Mouse (Mus musculus) adrenal gland, postnatal 10 days (tissue): ENCODE results near the gene Rfc1. TPM values are rescaled to one million over a fixed set of nuclear protein-coding genes. Genes with fewer than 3 reads are reported as not detected.

ENCODE experiments used
- DNase-seq: peaks from one replicate; pipeline ENCODE4 v3.0.0; 2021; ENCODE audit warnings: mixed read lengths
- long read RNA-seq, 2 experiments: library from polyadenylated mRNA; stranded (forward); transcript quantifications; one replicate each; pipeline ENCODE4 v2.0.0; 2021
- total RNA-seq, 2 experiments: library from RNA; stranded (reverse); gene quantifications; 2 replicates each; pipeline ENCODE4 v1.2.3; 2021

The Rfc1 gene
- total RNA-seq: 10 to 100 TPM; 47.7 to 50.2 TPM
- long read RNA-seq, experiment 1, full-length matches to known transcripts: 3 of 24 reads
- long read RNA-seq, experiment 1, partial matches to known transcripts: 18 of 24 reads
- long read RNA-seq, experiment 1, other reads (novel, unspliced or antisense): 3 of 24 reads
- long read RNA-seq, experiment 2, full-length matches to known transcripts: 29 of 50 reads
- long read RNA-seq, experiment 2, partial matches to known transcripts: 8 of 50 reads
- long read RNA-seq, experiment 2, other reads (novel, unspliced or antisense): 13 of 50 reads

DNA sequence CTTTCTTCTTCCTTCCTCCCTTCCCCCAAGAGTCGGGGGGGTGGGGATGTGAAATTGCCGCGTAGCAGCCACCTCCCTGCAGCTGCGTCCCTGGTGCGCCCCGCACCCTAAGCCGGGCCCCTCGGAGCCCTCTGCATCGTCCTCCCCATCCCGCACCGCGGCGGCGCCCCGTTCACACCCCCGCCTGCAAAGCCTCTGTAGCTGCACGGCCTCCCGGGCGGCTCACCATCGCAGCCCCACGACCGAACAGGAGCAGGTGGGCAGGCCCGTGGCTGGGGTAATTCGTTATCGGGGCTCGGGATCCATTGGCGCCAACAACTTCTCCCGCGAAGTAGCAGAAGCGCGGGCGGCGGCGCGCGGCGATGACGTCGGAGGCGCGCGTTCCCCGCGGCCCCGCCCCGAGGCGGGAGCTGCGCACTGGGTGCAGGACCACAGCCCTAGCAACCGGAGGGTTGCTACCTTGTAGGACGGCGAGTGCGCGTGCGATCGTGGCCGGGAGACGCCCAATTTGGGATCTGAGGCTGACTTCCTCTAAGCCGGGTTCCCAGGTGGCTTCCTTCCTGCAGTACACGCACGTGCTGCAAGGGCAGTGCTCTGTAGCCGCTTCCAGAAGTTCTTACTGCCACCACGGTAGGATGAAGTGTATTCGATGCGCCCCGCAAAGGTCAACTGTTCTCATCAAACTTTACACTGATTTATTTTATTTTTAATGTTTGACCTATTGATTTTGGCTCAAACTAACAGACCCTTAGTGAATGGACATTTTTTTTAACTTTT is at the start of gene Rfc1:
TSS of gene Rfc1 (minus strand) at position 373 of the 777 bp plus-strand sequence.
- peak; percentile 92 for DNase-seq

GRCm38 (mm10) chr5:65374746-65375145 is 39.3 kb upstream of the Rfc1 start:
- DNase-seq: peak; percentile 26

GRCm38 (mm10) chr5:65371551-65371950 is 36.1 kb upstream of the Rfc1 start:
- no peak for DNase-seq

DNA sequence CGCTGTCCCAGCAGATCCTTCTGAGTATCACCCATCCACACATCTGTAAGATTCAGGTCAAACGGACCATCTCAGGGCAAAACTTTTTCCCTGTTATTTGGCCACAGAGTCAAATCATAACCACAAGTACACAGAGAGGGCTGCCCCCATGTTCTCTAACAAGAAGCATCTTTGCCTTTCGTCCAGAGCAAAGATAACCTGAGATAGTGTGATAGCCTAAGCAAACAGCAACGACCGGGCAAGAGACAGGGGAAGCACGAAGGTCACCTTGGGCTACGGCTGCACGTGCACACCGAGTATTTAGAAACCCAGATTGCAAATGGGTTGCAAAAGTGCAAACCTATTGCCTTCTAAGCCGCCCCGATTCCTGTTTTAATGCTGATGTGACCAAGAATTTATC is 32.4 kb upstream of the Rfc1 start:
- no peak for DNase-seq

- DNase-seq: no peak
These were observed 22.3 kb upstream of the Rfc1 start for GRCm38 (mm10) chr5:65357771-65358170.

DNA sequence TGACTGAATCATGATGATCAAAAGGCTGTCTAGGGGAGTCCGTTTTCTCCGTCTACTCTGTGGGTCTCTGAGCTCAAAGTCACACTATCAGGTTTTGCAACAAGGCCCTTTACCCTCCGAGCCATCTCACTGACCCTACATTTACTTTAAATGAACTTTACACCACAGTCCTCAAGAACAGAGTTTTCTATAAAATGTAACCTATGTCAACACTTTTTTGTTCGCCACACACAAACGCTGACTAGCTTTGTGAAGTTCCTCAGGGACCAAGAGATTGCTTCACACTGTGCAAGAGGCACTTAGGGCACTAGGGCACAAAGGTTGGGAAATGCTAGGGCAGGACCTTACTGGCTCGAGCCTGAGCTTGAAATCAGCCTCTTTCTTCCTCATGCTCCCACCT is 21.4 kb upstream of the Rfc1 start:
- peak; percentile 69 for DNase-seq

DNA sequence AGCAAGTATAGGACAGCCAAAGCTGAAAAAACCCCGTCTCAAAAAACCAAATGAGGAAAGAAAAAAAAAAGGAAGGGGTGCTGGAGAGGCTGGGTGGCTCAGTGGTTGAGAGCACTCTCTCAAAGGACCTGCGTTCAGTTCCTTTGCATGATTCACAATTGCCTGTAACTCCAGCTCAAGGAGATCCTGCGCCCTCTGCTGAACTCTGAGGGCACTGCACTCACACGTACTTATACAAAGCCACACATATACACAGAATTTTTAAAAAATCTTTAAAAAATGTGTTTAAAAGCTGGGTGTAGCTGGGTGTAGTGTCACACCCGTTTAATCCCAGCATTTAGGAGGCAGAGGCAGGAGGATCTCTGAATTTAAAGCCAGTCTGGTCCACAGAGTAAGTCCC is 19.5 kb upstream of the Rfc1 start:
- DNase-seq: no peak

DNA sequence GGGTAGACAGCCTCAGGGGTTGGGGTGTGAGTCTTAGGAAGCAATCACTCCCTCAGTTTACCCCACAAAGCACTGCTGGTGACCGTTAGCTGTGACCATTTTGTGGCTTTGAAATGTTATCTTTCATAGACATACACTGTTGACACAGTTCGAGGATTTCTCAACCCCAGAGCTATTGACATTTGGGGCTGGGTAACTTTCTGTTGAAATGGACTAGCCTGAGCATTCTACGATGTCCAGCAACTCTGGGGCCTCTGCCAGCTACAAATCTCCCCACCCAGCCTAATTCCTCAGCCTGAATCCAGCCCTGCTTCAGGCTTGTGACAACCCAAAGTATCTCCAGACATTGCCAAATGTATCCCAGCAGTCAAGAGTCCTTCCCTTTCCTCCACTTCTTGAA is 18.6 kb upstream of the Rfc1 start:
- DNase-seq: peak; percentile 58

DNA sequence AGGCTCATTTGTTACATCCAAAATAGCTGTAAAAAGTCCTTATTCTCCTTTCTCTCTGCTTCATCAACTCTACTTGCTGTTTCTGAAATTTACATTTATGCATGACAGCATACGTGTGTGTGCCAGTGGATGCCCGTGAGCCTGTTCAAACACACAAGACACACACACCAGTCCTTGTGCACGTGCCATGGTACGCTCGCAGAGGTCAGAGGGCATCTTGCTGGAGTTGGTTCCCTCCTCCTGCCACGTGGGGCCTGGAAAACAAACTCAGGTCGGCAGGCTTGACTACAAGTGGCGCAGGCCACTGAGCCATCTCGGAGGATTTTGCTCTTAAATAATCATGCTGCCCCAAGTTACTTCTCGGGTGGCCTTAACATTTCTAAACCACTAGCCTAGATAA is 15.0 kb upstream of the Rfc1 start:
- peak; percentile 67 for DNase-seq

DNA sequence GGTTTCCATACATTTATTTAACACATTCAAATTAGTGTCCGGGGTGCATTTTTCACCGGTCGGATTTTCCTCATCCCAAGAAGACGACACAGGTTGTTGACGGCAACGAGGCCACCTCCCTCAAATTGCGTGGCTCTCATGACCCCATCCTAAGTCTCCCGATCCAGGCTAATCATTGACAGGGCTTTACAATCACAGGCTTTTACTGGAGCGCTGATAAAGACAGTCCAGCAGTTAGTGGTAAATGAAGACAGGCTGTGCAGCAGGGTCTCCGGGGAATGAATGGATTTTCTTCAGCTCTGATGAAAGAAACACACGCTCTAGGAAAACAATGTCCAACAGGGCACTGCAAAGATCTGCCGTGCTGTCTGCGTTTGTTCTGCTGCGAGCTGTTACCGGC is 12.7 kb upstream of the Rfc1 start, which contains the start of gene Klb:
TSS of gene Klb (plus strand) at position 147 of the 400 bp plus-strand sequence.
- DNase-seq: no peak

DNA sequence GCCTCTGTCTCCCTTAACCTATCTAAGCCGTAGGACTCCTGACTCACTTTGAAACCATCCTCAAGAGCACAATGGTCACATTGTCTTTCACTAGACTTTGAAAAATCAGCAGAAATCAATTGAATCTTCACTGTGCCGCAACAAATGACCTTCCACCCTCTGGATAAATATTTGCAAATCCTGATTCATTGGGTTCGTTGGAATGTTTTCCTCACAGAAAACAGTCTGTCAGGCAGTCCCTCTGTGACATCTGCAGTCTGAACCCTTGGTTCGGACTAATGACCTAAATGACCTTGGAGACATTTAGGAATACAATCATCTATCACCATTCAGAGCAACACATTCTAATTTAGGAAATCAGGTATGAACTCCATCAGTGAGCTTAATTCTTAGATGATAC is 4.7 kb upstream of the Rfc1 start:
- DNase-seq: no peak

DNA sequence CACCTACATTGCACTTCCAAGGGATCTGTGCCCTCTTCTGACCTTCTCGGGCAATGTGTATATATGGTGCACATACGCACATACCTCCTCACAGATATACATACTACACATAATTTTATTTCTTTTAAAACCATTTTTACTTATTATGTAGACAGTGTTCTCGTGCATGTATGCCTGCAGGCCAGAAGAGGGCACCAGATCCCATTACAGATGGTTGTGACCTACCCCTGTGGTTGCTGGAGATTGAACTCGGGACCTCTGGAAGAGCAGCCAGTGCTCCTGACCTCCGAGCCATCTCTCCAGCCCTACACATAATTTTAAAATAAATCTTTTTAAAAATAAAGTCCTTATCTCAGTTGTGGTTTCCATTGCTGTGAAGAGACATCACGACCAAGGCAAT is 2.9 kb upstream of the Rfc1 start:
- no peak for DNase-seq

DNA sequence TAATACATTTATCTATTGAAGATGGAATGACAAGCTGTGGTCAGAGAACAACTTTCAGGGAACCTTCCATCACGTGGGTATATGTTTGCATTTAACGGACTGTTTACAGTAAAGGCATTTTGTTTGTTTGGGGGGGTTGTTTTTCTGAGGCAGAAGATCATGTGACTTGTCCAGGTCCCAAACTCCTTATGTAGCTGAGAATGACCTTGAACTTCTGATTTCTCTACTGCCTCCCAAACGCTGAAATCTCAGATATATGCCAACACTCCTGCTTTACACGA is 545 bp upstream of the Rfc1 start:
- DNase-seq: no peak

- no peak for DNase-seq
These were observed 682 bp downstream of the Rfc1 start for GRCm38 (mm10) chr5:65334788-65335187.

DNA sequence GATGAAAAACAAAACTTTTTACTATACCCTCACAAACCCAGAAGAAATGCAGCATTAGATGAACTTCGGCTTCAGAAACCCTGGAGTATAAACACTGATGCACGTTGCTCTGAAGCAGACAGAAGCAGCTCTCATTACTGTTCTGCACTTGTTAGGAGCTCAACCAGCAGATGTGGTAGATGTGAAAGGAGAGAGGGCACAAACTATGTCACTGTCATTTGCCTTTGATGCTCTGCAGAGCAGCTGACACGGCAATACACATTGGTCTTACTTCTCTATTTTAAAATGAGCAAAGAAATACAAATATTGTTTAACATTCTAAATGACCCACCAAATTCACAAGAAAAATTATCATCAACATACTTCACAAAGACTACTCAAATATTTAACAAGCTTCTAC is 5.5 kb downstream of the Rfc1 start:
- no peak for DNase-seq

DNA sequence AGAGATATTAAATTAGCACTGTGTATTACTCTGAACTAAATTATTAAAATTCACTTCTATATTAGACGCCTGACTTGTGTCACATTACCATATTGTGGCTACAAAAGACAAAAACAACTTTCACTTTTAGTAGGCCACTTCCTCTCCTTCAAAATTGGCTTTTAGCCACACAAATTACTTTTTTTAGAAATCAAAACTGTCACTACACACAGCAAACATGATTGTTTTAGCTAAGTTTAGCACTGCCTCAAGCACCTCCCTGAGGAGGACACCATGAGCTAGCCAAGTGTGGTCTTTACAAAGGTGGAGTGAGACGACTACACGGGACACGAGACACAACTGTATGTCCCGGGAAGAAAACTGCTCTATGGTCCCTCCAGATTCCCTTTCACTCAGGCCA is 9.3 kb downstream of the Rfc1 start:
- DNase-seq: peak; percentile 19

DNA sequence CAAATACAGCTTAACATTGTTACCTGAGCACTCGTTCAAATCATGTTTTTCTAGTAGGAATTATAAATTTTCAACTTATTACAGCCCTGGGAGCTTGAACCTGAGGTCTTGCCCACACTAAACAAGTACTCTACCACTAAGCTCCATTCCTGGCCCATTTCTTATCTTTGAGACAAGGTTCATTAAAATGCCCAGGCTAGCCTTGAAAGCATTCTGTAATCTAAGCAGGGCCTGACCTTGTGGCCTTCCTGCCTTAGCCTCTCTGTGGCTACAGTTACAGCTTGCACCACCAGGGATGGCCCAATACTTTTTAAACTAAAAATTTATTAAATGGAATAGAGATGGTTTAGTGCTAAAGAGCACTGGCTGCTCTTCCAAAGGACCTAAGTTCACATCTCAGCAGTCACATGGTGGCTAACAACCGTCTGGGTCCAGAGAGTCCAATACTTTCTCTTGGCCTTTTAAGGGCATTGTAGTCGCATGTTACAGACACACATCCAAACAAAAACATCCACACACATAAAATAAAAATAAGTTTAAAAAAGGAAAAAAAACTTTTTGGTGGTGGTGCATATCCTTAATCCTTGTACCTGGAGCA is 10.6 kb downstream of the Rfc1 start:
- DNase-seq: no peak

DNA sequence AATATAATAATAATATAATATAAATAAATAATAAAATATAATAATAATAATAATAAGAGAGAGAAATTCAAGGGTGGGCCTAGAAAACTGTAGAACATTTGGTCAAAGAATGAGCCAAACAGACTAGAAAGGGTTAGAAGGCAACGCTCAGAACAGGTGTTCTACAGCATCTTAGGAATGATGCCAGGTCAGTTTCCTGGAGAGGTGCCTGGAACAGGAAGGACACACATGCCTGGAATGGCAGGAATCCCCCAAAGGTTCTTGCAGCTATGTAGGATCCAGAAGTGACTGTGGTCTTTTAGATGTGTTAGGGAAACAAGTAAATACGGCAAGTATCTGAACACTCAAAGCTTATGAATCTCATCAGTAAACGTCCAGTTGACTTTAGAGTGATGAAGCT is 11.2 kb downstream of the Rfc1 start:
- DNase-seq: no peak

DNA sequence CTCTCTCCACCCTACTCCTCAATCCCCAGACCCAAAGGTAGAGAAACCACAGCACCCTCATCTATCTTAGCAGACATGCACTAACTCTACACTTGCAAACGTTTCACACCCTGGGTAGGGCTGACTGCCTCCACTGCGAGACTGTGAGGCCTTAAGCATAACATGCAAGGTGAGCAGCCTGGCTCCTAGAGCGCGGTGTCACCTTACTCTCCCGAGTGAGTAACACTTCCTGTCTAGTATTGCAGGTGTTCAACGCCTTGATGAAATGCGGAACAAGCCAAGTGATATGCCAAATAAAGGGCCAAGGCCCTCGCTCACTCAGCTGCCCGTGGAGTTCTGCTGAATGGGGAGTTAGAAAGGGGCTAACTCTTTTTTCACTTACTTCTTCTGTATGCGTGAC is 13.3 kb downstream of the Rfc1 start:
- DNase-seq: no peak

DNA sequence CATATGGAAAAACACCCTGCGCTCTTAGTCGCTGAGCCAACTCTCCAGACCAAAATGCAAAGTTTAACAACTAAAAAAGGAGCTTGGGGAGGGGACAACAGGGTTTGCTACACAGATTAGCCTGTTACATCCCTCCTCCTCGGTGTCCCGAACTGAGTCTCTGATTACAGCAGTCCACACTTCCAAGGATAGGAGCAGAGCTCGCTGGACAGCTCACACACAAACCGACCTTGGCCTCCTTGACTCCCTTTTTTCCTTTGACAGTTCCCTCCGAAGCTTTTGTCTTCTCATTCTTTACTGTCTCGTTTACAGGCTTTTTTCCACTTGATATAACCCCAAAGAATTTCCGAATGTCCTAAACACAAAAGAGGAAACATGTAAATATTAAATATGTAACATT is 16.3 kb downstream of the Rfc1 start:
- DNase-seq: peak; percentile 33

DNA sequence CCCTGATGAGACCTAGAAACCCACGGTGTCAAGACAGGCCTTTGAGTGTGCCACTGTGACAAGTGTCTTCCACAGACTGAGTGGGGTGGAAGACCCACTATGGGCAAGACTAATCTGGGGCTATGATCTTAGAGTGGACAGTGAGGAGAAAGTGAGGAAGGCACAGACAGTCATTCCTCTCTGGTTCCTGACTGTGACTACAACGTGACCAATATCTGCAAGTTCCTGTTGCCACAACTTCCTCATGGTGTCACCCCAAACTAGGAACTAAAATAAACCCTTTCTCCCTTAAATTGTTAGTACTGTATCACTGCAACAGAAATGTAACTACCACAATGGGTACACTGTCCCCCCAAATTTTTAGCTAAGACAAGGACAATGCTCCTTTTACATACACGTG is 26.6 kb downstream of the Rfc1 start:
- no peak for DNase-seq

- DNase-seq: no peak
These were observed 27.3 kb downstream of the Rfc1 start for GRCm38 (mm10) chr5:65308208-65308607.

GRCm38 (mm10) chr5:65305516-65305915 is 30.0 kb downstream of the Rfc1 start:
- no peak for DNase-seq

DNA sequence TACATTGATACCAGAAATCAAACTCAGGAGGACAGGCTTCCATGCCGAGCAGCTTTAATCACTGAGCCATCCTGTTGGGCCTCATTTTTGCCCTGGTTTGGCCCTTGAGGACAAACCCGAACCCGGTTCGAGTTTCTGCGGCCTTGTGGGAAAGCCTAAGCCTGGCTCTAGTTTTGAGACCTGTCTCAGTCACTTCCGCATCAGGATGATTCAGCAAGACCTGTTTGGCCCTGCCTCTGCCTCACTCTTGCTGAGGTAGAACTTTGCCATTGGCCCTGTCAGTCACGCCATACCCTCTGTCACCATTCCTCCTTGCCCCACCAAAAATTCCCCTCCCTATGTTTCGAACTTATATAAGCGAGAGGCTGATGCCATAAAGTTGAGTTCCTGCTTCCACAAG is 35.3 kb downstream of the Rfc1 start:
- DNase-seq: no peak
